Mouse (Mus musculus) megakaryocyte progenitor cell, adult 5-6 weeks (primary cell): ENCODE measurements around the gene Pla2g16. TPM values are rescaled to one million over a fixed set of nuclear protein-coding genes. Genes with fewer than 3 reads are reported as not detected.
A peak's percentile ranks its signal among the peaks of the same experiment; 100 is the strongest.

Experiments used
- ATAC-seq: replicated peaks from 2 replicates; pipeline ENCODE4 v1.8.0; 2016; ENCODE audit warnings: mild to moderate bottlenecking, moderate TSS enrichment, inconsistent platforms; ENCODE audit not compliant: poor library complexity
- total RNA-seq, 2 experiments: library from RNA; stranded (forward) in 1 of 2; stranded (reverse) in 1 of 2; fragments of 157-497, 149-512 nt in 1 of 2; fragments of 200-1000 nt in 1 of 2; gene quantifications; 2 replicates each; pipeline versions ENCODE4 v1.2.3 to v1.2.4; 2015 to 2017

Gene Pla2g16
- total RNA-seq (2015): 6.8 and 11.1 TPM in 2 replicates
- total RNA-seq (2017): 8.1 and 12.6 TPM in 2 replicates

DNA sequence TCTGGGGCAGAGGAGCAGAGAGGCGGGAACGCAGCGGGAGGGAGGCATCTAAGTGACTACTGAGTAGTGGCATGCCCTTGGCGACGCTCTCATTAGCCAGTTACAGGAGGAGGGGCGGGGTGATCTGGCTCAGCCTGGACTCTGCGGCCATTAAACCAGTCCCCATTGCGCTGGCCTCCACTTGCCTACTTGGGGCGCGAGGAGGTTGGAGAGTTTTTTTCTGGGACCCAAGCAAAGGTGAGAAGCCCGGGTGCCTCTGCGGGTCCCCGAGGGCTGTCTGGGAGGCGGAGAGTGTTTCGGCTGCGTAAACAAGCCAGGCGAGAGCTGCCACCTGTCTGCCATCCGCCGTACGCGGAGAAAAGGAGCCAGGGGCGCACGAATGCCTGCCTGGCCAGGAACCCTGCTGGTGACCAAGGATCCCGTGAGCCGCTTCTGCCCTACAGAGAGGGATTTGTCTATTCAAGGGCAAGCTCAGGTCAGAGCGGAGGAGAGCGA, at the start of gene Pla2g16:
Pla2g16 (plus strand) TSS at position 132 of the 495 bp plus-strand sequence.
- peak; percentile 94 for ATAC-seq

DNA sequence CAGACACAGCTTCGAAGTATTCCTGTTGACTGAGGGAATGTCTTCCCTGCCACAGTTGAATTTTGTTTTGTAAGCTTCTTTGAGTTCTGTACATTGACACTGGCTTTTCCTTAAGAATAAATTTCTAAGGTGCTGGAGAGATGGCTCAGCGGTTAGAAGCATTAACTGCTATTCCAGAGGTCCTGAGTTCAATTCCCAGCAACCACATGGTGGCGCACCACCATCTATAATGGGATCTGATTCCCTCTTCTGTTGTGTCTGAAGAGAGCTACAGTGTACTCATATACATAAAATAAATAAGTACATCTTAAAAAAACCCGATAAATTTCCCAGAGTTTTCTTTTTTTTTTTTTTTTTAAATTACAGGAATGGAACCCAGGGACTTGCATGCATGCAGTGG, 49.2 kb upstream of the Pla2g16 start:
- no peak for ATAC-seq

DNA sequence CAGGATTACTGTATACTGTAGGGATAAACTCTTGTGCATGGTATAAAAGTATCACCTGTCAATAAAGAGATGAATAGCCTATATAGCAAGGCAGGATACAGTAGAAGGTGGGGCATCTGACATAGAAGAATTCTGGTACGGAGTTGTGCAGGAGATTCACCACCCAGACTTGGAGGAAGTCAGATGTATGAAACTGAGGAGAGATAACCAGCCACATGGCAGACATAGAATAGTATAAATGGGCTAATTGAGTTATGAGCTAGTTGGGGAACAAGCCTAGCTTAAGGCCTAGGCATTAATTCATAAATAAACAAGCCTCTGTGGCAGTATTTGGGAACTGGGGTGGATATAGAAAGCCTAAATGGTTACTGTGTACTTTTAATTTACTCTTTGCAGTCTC, 40.8 kb upstream of the Pla2g16 start:
- no peak for ATAC-seq

DNA sequence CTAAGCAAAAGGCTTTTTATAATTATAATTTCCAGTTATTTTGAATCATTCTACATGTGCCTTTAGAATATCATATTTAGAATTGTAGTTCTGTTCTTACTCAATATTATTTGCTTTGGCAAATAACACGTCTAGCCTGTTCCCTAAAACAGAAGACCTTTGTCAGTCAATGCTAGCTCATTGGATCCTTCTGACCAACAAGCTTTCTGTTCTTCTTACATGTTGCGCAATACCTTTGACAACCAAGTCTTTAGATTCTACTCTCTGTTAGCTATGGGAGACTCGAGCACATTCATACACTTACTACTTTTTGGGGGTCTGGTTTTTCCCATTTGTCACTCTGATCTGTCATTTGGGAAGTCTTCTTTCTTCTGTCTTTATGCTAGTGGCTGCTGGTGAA, 35.6 kb upstream of the Pla2g16 start:
- no peak for ATAC-seq

DNA sequence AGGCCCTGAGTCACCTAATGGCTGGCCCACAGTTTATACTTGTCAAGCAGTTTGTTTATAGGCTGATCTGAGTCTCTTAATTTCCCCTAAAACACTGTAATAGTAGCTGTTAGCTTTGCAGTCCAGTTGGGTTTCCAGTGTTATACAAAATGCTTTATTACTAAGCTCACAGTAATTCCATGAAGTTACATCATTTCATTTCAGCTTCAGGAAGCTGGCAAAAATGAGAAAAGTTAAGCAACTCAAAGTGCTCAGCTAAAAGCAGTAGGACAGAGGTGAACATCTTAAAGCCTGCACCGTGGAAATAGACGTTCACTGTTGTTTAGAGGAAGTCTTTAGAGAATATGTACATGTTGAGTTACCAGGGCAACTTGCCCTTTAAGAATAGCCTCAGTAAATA, 34.4 kb upstream of the Pla2g16 start:
- no peak for ATAC-seq

DNA sequence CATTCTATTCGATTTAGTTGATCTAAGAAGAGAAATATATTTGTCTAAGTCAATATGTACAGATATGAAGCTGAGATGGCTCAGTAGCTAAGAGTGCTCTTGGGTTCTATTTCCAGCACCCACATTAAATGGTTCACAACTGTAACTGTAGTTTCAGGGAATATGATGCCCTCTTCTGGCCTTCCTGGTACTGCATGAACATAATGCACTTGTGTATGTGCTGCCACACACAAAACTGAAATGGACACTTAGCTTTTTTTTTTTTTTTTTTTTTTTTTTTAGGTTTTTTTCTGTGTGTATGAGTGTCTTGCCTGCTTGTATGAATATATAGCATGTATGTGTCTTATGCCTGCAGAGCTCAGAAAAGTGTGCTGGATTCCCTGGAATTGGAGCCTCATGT, 34.0 kb upstream of the Pla2g16 start:
- 0 out of 2 replicates have a peak, but pooled peaks have one; percentile 34 for ATAC-seq

DNA sequence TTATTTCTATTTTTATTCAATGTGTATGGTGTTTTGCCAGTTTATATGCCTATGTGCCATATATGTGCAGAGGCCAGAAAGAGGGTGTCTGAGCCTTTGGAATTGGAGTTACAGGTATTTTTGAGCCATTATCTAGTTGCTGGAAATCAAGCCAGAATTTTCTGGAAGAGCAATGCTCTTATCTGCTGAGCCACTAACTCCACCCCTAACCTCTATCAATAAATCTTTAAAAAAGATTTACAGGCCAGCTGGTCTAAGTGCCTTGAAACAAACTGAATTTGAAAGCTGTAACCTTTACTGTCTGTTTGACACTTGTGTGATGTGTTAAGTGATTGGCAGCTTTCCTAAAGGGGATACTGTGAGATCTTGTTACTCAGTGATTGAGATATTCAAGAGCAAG, 33.5 kb upstream of the Pla2g16 start:
- no peak for ATAC-seq

DNA sequence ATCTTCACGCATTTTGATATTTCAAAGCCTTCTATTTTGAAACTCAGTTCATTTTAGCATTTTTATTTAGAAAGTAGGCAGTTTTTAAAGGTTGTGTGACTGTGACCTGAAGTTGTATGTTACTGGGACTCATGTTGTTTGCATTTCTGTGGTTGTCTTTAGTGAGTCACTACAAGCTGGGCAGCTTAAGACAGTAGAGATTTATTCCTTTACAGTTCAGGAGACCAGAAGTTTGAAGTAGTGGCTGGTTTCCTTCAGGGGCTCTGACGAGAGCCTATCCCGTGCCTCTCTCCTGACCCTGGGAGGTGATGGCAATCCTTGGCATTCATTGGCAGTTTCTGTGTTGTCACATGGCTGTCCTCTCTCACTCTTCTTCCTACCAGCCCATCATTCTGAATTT, 32.4 kb upstream of the Pla2g16 start:
- no peak for ATAC-seq

DNA sequence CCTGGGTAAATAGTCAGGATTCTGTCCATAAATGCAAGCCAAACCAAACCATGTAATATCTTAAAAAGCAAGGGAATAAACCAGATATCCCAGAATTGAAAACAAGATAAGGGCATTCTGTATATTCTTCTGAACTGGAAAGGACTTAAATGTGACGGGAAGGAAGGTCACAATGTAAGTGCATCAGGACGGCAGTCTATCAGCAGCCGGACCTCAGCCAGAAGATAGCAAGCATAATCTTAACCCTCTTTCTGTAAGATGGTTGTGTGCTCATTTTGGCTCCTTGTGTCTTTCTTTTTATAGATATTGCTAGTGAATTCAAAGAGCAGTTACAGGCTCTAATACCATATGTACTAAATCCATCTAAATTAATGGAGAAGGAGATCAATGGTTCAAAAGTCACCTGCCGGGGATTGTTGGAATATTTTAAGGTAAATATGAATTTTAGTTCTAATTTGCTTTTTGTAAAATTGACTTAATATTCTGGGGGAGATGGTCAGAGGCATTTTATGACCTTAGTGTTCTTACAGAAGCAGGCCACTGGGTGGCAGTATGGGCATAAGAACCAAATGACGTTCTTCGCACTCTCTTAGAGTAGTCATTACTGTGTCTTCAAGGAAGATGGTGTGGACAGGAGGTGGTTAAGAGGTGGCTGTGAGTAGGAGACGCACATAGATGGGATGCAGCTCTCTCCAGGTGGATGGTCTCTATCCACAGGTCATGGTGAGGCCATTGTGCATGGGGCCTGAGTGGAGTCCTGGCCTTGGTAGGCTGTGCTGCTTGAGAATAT, 28.4 kb upstream of the Pla2g16 start:
- peak; percentile 91 for ATAC-seq

DNA sequence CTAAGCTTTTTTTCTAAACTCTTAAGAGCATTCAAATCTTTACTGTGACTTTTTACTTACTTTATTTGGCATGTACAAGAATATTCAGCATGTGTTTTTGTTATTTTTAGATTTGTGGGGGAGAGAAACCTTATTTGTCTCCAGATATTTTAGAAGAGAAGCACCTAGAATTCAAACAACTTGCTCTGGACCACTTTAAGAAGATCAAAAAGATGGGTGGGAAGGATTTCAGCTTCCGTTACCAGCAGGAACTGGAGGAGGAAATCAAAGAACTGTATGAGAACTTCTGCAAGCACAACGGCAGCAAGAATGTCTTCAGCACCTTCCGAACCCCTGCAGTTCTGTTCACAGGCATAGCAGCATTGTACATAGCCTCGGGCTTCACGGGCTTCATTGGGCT, 25.4 kb upstream of the Pla2g16 start:
- no peak for ATAC-seq

DNA sequence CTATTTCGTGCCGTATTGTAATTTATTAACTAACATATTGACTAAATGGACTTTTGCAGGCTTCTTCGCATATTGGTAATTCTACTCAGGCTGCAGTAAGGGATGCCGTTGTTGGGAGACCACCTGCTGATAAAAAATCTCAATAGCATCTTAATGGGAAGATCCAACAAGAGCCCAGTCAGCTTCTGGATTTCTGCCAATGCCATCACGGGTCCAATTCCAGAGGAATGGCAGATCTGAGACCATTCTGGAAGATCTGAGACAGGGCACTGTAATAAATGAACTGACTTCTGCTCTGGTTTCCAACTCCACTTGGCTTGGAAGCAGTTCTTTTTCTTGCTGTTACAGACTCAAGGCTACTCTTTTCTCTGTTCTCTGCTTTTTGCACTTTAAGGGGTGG, 23.4 kb upstream of the Pla2g16 start:
- ATAC-seq: no peak

DNA sequence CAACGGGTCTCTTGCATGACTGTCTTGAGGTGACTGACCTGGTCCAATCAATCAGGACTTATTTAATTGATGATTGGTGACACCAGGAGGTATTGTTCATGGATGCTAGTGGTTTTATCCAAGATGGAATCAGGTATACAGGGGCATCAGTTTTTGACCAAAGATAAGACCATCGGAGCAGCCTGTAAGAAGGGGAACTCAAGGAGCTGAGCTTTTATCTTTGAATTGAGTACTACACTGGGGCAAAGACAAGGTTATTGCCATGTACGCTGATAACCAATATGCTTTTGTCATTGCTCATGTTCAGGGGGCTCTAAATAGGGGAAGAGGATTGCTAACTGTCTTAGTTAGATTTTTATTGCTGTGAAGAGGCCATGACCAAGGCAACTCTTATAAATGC, 8.3 kb upstream of the Pla2g16 start:
- no peak for ATAC-seq

DNA sequence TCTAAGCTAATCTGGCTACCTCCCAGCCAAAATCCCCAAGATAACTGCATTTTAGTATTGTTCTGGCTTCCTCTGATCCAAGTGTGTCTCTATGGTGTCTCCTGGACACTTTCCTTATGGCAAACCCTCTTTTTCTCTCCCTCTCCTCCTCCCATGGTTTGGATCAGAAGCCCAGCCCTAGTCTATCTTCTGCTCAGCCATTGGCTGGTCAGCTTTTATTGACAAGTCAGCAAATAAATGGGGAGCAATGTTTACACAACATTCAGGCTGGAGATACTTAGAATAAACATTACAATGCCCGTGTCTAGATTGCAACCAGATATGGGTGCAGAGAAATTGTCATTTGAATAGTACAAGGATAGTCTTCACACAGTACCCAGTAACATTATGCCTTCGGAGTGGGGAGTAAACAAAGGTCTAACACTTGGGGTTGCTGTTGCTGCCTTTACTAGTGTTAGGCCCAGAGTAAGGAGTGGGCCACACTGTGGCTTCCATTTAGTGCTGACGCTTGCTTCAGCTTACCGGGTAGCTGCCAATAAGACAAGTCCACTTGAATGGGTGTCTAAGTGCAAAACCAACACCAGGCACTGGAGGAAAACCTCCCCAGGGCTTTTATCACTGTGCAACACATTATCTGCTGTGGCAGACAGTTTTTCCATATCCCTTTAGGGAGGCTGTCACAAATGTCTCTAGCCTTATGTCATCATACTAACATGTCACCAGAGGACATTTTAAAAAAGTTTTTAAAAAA, 5.5 kb upstream of the Pla2g16 start:
- ATAC-seq: peak; percentile 97

DNA sequence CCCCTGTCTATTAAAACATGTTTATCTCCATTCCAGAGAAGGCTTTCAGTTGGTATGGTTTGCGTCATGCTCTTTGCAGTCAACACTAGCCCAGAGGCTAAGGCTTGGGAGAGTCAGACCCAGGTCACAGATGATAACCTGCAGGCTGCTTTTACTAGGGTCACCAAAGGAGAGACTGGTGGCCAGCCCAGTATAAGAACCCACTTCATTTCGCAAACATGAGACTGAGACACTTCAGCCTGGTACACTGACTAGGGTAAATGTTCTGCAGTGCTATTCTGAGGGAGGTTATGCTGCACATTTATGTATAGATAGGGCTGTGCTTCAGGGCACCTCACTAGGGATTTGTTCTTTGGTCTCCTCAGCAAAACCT, 5.0 kb upstream of the Pla2g16 start:
- 0 out of 2 replicates have a peak, but pooled peaks have one; percentile 37 for ATAC-seq

DNA sequence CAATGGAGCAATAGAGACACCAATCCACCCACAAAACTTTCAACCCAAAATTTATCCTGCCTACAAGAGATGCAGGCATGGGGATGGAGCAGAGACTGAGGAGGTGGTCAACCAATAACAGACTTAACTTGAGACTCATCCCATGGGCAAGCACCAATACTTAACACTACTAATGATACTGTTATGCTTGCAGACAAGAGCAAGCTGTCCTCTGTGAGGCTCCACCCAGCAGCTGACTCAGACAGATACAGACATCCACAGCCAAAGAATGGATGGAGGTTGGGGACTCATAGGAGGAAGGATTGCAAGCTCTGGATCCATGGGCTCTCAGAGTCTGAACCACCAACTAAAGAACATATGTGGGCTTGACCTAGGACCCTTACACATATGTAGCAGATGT, 3.8 kb upstream of the Pla2g16 start:
- no peak for ATAC-seq

DNA sequence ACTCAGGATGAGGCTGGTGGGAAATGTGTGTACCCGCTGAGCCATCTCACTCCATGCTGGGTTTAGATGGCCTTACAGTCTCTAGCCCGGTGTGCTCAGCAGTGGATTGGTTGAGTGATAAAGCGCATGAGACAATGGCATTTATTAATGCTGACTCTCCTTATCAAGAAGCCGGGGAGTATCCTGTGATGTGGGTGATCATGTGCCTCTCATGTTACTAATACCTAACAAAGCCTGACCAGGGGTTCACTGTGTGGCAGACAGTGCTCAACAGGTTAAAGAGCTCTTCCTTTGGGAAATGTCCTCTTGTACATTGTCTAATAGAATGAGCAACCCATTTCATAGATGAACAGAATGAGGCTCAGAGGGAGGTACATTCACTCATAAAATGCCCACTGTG, 2.4 kb upstream of the Pla2g16 start:
- ATAC-seq: no peak

DNA sequence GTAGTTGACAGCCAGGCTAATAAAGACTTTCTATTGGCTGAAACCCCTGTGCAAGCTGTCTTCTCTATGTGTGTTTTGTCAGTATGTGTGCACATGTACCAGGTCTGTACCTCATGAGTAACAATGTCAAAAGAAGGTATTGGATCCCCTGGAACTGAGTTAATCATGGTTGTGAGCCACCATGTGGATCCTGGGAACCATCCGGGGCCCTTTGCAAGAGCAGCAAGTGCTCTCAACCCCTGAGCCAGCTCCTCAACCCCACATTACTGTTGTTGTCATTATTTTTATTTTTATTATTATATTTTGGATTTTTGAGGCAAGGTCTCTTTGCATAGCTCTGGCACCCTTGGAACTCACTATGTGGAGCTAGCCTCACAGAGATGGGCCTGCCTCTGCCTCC, 618 bp upstream of the Pla2g16 start:
- ATAC-seq: no peak

DNA sequence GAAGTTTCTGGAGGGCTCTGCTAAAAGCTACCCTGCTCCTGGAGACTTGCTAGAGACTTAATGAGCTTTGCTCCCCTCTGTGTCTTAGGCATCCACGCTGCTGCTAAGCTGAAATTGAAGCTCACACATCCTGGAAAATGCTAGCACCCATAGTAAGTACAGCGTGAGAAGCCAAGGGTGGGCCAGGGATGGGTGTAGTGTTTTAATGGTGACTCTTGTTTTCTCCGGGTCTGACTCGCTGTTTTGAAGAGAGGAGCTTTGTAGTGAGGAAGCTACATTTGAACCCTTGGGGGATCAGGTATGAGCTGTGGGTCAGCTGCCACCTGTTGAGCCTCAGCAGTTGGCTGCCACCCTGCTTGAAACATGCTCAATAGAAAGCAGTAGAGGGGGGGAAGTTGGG, 585 bp downstream of the Pla2g16 start:
- ATAC-seq: no peak

DNA sequence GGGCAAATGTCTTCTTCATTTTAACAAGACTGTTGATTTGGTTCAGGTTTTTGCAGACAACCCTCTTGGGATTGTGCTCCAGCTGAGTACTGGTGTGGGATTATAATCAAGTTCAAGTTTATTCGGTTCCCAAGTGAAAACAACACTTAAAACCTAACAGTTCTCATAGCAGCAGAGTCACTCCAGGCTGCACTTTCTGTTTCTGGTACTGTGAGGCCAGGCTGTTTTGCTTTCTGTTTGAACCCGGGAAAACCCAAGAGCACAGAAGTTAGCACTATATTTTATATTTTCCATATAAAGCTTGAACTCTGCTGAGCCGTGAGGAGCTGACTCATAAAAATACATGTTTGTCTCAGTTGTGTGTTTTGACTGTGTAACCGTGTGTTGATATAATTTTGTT, 1.4 kb downstream of the Pla2g16 start:
- no peak for ATAC-seq

DNA sequence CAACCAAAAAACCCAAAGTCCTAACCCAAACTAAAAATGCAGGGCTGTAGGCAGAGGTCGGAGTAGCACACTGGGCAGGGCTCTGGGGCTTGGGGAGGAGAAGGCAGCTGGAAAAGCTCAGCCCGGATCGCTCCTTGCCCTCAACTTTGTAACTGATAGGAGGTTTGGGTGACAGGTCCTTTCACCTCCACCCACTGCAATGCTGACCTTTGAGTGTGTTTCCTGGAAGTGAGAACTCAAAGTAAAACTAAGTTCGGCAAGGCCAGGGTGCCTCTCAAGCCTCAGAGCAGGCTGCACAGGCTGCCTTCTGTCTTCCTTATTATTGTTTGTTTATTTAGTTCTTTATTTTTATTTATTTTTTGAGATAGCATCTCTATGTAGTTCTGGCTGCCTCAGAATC, 2.7 kb downstream of the Pla2g16 start:
- ATAC-seq: no peak

DNA sequence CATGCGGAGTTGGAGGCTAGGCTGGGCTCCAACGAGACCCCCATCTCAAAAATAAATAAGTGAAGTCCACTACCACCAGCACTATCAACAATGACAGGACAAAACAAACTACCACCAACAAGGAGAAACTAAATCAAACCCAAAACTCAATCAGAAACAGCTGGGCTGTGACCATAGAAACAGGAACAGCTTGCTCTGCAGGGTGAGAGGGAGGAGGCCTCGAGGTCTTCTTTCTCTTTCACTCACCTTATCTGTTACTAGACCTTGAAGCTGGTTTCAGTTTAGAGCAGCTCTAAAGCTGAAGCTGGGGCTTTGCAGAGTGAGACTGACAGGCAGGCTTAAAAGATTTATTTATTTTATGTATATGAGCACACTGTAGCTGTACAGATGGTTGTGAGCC, 4.2 kb downstream of the Pla2g16 start:
- ATAC-seq: no peak

DNA sequence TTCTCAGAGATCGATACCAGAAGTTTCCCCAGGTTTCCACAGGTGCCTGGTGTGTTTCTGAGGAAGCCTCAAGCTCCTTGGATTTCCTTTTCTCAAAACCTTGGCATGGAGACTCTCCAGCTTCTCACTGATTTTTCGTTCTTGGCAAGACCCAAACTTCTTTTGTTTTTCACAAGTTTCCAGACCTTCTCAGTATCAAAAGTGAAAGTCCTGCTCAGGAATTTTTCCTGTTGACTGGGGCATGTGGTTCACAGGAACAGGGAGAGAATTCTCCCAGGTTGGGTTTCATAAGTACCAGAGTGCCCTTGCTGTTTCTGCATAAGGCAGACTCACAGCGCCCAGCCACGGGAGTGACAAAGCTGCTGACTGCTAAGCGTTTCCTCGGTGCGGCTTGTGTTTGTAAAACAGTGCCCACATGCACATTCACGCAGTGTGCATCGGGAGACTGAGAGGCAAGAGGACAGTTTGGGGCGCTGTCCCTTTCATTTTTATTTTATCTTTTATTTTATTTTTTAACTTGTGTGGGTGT, 5.4 kb downstream of the Pla2g16 start:
- ATAC-seq: no peak
